Mouse (Mus musculus) left cerebral cortex, postnatal 25 days (tissue): ENCODE data around the gene Gatad2a. TPM values are rescaled to one million over a fixed set of nuclear protein-coding genes. Genes with fewer than 3 reads are reported as not detected.
A peak's percentile ranks its signal among the peaks of the same experiment; 100 is the strongest.
"Not testable (repeated sequence)": the region's sequence is repeated elsewhere in the genome, so short reads cannot be mapped to it uniquely, and the experiment has no call there.

Source experiments
- DNase-seq, 2 experiments: peaks; one replicate each; pipeline ENCODE4 v3.0.0; 2022; ENCODE audit warnings: low spot score in 2 of 2, mixed read lengths in 1 of 2
- intact Hi-C: fragments of 180-260 bp; cut with DNase I; formaldehyde crosslinking; loops from one replicate; pipeline ENCODE4 v1.15.1; 2025
- total RNA-seq, 2 experiments: library from RNA; stranded (reverse); gene quantifications; 2 replicates each; pipeline ENCODE4 v1.2.3; 2021

The Gatad2a gene
- total RNA-seq, 2 experiments from 2014 or later: 24.0 to 27.9 TPM

GRCm38 (mm10) chr8:69942495-69942894 is 53.7 kb downstream of the Gatad2a start:
- DNase-seq, intact Hi-C loops: not testable (repeated sequence)

DNA sequence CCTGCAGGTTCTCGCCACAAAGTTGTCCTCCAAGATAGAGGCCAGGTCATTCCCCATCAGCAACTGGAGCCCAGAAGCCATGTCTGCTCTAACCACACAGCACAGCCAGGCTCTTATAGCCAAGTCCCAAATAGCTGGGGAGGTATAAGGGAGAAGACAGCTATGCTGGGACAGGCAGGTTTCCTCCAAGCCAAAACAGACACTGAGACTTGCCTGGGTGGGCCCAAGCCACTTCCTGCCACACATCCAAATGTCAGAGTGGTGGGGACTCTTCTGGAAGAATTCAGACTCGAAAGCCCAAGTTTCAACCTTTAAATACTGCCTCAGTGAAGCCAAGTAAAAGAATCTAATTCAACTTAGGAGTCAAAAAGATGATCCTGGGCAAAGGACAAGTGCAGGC is 55.8 kb downstream of the Gatad2a start:
- no peak for DNase-seq
- intact Hi-C loops: no loop called here

GRCm38 (mm10) chr8:69939633-69940032 is 56.6 kb downstream of the Gatad2a start:
- DNase-seq: no peak
- intact Hi-C loops: no loop called here

GRCm38 (mm10) chr8:69938245-69938982 is 57.8 kb downstream of the Gatad2a start:
- intact Hi-C loops: no loop called here
- DNase-seq: no peak

DNA sequence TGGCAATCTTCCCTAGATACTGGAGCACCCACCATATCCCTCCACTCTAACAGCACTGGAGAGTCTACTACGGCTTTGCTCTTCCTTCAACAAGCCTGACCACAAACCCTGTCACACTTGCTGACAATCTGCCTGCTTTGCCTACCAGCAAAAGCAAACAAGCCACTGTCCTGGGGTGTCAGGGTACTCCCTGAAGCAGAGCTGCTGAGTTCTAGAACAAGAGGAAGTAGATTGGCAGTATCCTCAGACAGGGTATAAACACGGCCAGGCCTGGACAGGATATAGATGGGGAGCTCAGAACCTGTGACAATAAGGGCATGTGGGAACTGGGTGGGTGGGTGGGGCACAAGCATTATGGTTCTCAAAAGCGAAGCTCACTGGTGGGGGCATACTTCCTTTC is 58.7 kb downstream of the Gatad2a start:
- intact Hi-C loops: no loop called here
- no peak for DNase-seq

DNA sequence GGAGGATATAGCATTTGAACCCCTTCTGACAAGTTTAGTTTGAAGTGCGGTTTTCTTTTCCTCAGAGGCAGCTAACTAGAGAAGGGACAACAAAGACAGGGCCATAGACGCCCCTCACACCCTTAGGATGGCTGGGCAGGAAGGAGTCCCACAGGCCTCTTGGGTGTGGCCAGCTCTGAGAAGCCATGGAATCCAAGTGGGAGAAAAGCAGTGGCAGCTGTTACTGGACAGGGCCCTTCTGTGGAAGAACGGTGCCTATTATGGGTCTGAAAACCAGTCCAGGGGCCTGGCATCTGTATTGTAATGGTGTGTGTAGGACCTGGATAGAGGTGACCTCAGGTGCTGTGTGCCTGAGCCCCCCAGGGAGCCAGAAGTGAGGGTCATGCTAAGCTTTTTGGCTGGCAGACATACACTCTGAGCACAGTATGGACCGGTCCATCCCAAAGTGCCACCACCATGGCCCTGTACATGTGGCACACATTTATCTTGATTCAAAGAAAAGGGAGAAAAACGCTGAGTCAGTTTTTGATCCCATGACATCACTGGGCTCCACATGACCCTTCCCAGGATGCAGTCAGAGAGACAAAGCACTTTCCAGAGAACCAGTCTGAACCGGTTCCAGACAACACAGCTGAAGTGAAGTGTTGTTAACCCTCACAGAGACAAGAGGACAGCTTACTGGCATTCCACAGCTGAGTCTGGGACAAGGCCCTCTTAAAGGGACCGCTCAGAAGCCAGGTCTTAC is 60.0 kb downstream of the Gatad2a start:
- peak in 1 of 2 experiments; percentile 18 for DNase-seq
- intact Hi-C loops: no loop called here

GRCm38 (mm10) chr8:69935431-69935830 is 60.8 kb downstream of the Gatad2a start:
- no peak for DNase-seq
- intact Hi-C loops: no loop called here

DNA sequence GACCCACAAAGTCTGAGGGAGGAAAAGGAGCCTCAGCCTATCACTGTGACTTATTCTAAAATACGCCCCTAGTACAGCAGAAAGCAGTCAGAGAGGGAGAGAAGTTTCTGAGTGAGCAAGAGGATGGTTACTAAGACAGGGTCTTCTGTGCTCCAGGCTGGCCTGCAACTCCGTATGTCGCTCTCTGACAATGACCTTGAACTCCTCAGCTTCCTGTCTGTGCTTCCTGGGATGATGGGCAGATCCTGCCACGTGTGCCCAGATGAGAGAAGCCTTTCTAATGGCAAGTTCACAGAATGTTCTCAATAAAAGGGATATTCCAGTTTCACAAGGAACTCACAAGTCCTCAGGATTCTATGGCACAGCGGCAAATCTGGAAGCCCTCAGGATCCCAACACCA is 61.6 kb downstream of the Gatad2a start:
- intact Hi-C loops: no loop called here
- DNase-seq: no peak

DNA sequence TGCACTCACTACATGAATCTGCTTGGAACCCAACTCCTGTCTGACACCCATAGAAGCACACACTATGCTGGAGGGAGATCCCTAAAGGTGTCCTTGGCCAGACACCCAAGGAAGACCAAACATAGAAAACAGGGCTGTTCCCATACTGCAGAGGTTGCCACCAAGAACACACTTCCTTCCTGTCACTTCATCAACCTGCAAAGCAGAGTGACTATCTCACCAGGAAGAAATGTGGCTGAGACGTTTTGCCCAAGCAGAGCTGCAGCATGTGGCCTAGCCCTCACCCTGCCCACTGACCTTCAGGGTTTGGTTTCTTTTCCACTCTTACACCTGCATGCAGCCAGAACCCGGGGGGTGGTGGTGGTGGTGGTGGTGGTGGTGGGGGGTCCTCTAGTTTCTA is 62.4 kb downstream of the Gatad2a start:
- no peak for DNase-seq
- intact Hi-C loops: no loop called here

- DNase-seq: no peak
- intact Hi-C loops: no loop called here
These were observed 69.3 kb downstream of the Gatad2a start for GRCm38 (mm10) chr8:69926901-69927300.

DNA sequence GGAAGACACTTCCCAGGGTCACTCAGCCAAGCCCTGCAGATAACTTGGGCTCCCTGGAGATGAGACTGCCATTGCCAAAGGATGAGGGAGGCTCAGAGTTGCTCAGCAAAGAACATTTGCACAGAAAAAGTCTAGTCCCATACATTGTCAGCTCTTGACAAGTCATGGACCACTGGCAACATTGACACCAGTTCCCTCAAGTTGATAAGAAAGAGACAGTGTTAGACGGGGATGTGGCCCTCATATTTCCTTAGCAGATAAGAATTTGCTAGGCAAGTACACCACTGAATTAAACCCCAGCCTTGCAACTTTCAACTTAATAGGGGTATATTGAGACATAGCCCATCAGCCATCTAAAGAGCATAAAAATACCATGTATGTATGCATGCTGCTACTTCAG is 72.2 kb downstream of the Gatad2a start:
- no peak for DNase-seq
- intact Hi-C loops: no loop called here

GRCm38 (mm10) chr8:69921141-69921540 is 75.0 kb downstream of the Gatad2a start:
- intact Hi-C loops: no loop called here
- no peak for DNase-seq

- intact Hi-C loops: loop anchor here (1.0 to 2.0 kb wide), 3 partner anchors 43 to 247 kb away; no protein-coding TSS in a partner anchor
- peak in 1 of 2 experiments; percentile 42 for DNase-seq
These were observed 76.1 kb downstream of the Gatad2a start for GRCm38 (mm10) chr8:69919876-69920662.

DNA sequence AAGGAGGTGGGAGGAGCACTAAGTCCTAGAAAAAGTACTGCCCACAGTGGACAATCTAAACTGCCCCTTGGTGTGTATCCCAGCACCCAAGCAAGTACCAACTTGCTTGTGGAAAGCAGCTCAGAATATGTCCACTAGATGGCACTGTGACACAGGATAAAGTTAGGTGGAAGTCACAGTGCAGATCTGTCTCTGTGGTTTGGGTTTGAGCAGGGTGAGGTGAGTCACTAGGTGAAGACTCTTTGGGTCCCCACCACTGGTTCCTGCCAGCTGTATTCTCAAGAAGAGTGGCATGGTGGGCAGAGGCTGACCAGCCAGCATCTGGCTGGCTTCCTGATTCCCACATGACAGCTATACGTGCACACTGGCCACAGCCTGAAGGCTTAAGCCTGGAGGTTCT is 77.2 kb downstream of the Gatad2a start:
- intact Hi-C loops: loop anchor here (1.0 to 2.0 kb wide), 3 partner anchors 42 to 248 kb away; no protein-coding TSS in a partner anchor
- DNase-seq: peak; percentile 83 to 88

- DNase-seq: no peak
These were observed 77.7 kb downstream of the Gatad2a start for GRCm38 (mm10) chr8:69918506-69918905.

DNA sequence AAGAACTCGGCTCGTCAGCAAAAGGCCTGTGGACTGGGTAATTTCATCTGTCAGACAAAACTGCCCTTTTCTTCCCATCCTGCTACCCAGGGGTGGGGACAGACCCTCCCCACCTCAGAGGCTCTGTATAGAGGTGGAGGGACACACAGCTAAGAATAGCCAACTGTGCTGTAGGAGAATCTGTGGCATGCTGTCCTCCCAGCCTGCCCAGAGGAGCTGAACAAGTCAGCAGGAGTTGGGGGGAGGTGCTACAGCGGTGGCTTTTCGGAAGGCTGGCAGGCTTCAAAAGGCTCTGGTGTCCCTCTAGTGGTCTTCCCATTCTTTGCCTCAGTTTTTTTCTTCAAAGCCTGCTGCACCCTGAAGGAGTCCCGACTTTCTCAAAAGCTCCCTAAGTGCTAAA is 80.4 kb downstream of the Gatad2a start:
- peak; percentile 40 to 72 for DNase-seq
- intact Hi-C loops: no loop called here

More at GRCm38 (mm10) chr8:69918506-69918905, 77.7 kb downstream of the Gatad2a start:
- intact Hi-C loops: loop anchor here (2.0 kb wide), 2 partner anchors 42 to 248 kb away; no protein-coding TSS in a partner anchor

DNA sequence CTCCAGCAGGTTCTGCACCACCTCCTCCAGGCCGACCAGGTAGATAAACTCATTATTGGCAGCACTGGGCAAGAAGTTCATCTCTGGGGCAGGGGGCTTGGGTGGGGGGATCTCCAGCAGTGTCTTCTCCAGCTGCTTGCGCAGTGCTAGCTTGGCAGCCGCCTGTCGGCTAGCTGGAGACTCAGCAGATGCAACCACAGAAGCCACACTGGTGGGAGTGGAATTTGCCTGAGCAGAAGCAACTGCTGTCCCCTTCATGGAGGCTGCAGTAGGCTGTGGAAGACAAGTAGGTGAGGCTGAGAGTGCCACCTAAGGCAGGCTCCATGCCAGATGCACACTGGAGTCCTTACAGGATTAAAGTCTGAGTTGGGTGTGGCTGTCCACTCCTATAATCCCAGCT is 81.7 kb downstream of the Gatad2a start:
- intact Hi-C loops: no loop called here
- DNase-seq: no peak

DNA sequence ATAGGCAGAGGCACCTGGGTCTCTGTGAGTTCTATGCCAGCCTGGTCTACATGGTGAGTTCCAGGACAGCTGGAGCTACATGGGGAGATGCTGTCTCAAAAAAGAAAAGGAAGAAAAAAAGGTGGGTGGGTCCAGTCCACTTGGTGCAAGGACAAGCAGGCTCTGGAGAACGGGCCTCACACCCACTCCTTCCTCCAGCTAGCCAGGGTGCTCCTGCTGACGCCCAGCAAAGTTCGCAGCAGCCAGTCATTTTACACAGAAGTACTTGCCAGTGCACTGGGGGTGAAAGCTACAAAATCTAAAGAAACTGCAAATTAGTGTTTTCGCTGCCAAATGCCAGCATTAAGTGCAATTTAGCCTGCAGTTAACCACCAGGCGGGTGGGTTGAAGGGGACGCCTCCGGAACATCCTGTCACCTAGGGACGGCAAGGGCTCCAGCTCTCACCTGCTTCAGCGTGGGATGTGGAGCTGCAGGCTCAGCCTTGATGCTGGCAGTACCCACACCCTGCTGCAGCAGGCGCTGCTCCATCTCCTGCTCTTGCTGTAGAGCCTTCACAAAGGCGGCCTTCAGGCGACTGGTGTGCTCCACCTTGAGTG is 83.6 kb downstream of the Gatad2a start:
- intact Hi-C loops: no loop called here
- peak; percentile 26 to 71 for DNase-seq

DNA sequence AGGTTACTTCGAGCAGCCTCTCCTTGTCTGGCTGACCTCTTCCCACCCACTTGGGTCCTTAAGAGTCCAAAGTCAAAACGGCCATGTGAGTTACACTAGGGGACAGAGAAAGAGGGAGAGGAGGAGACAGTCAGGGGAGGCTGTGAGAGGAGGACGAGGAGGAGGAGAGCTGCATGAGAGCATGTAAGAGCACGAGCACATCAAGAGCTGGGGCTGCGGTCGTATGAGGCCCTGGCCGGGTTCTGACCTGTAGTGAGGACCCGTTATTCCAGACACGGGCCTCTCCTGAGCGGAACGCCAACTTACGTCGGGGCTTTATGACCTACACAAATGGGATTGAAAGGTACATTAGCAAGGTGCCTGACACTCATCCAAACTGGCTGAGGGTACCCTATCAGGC is 84.3 kb downstream of the Gatad2a start:
- intact Hi-C loops: no loop called here
- DNase-seq: no peak

DNA sequence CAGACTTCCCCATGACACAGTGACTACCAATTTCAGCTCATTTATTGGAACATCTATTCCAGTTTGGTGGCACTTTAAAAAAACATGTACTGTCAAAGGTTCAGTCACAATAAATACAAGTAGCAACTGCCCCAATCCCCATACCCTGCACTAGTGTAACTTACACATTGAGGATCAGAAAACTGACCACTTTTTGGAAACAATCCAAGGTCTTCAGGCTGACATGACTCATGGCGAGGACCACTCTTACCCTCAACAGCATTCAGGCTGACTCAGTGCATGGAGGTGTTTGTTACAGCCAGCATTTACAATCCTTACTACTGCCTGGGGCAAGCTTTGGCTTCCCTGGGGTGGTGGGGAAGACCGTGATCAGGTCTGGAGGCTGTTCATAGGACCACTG is 89.1 kb downstream of the Gatad2a start:
- no peak for DNase-seq
- intact Hi-C loops: no loop called here
